Mouse (Mus musculus) liver, postnatal 0 days (tissue): ENCODE results near the gene Tmem150b. TPM values are rescaled to one million over a fixed set of nuclear protein-coding genes. Genes with fewer than 3 reads are reported as not detected.
A peak's percentile ranks its signal among the peaks of the same experiment; 100 is the strongest.

Experiments
- ATAC-seq: fragments of 200-750 bp; cut with Nextera tagmentation; 2 replicates; pipeline ENCODE4 v1.8.0; 2017; ENCODE audit warnings: mild to moderate bottlenecking, moderate library complexity
- DNase-seq: peaks from one replicate; pipeline ENCODE4 v3.0.0-alpha.2; 2016
- H3K27ac ChIP-seq: fragments of 300-500 bp; sonication (generic); 2 replicates; pipeline ENCODE4 v1.5.1; 2014; ENCODE audit warnings: antibody characterized with exemption, moderate library complexity, mild to moderate bottlenecking, low read depth
- H3K27me3 ChIP-seq: fragments of 300-500 bp; sonication (generic); 2 replicates; pipeline ENCODE4 v1.6.1; 2014; ENCODE audit warnings: low read length, control low read depth, mixed read lengths; ENCODE audit not compliant: insufficient read depth
- H3K36me3 ChIP-seq: fragments of 300-500 bp; sonication (generic); replicated peaks from 2 replicates; pipeline ENCODE4 v1.6.1; 2014; ENCODE audit warnings: mild to moderate bottlenecking, control low read depth, low read length, moderate library complexity, mixed read lengths; ENCODE audit not compliant: insufficient read depth
- H3K4me1 ChIP-seq: fragments of 300-500 bp; sonication (generic); 2 replicates; pipeline ENCODE4 v1.6.1; 2014; ENCODE audit warnings: antibody characterized with exemption, mild to moderate bottlenecking, control low read depth; ENCODE audit not compliant: insufficient read depth
- H3K4me2 ChIP-seq: fragments of 300-500 bp; sonication (generic); 2 replicates; pipeline ENCODE4 v1.6.1; 2014; ENCODE audit warnings: low read depth, mild to moderate bottlenecking, low read length, moderate library complexity, mixed read lengths
- H3K4me3 ChIP-seq: fragments of 300-500 bp; sonication (generic); 2 replicates; pipeline ENCODE4 v1.5.1; 2014; ENCODE audit warnings: low read depth, low read length
- H3K9ac ChIP-seq: fragments of 300-500 bp; sonication (generic); replicated peaks from 2 replicates; pipeline ENCODE4 v1.6.1; 2014; ENCODE audit warnings: mild to moderate bottlenecking, moderate library complexity
- H3K9me3 ChIP-seq: fragments of 300-500 bp; sonication (generic); 2 replicates; pipeline ENCODE4 v1.6.1; 2016; ENCODE audit warnings: mild to moderate bottlenecking, control low read depth, low read length, mixed read lengths
- CTCF ChIP-seq: sonication (generic); IDR thresholded peaks from 2 replicates; pipeline ENCODE4 v1.5.1; 2016; ENCODE audit warnings: antibody characterized with exemption, low read depth
- EP300 ChIP-seq: IDR thresholded peaks from 2 replicates; pipeline ENCODE4 v1.6.1; 2016; ENCODE audit warnings: antibody characterized with exemption, low read depth, mild to moderate bottlenecking
- WGBS: fragments of 180-500 bp; shearing (Covaris S2); extraction: QIAGEN DNeasy Blood & Tissue Kit; methylation state at CpG from one replicate; pipeline ENCODE4 v1.1.7; 2014; ENCODE audit not compliant: insufficient replicate concordance; 5-methylcytosine and 5-hydroxymethylcytosine counted together
- polyA plus RNA-seq: library from polyadenylated mRNA; unstranded; fragments of >200 nt; fragmentation: Nextera tagmentation; extraction: Ambion mirVana; gene quantifications from 2 replicates; pipeline ENCODE4 v1.2.1, GENCODE M21; 2015

The Tmem150b gene
- polyA plus RNA-seq, 1 experiment from 2014 or later, result 0.29 TPM

GRCm38 (mm10) chr7:4744886-4745285, 19.8 kb upstream of the Tmem150b start:
- no peaks in the 10 kb centered on the region for H3K9me3 ChIP-seq
- TF ChIP-seq EP300 (peak; percentile 43; the same call in 1 of the 2 replicates), CTCF (no peak)
- no peak overlapping the region for H3K4me3 ChIP-seq
- ATAC-seq (no peak), DNase-seq (no peak)
- peak overlapping the region; percentile 94 for H3K27ac ChIP-seq
- H3K4me2 ChIP-seq, result no peak overlapping the region
- no peaks in the 10 kb centered on the region for H3K27me3 ChIP-seq
- WGBS, result 84% methylated on average over 5 of the region's 6 CpGs
- H3K4me1 ChIP-seq, result peaks cover 71% of the 10 kb centered on the region
- H3K9ac ChIP-seq, result no peak overlapping the region
- peaks cover 46% of the 10 kb centered on the region for H3K36me3 ChIP-seq

GRCm38 (mm10) chr7:4743354-4743753, 18.3 kb upstream of the Tmem150b start:
- Histone ChIP-seq H3K9me3 (no peaks in the 10 kb centered on the region), H3K4me1 (peaks cover 71% of the 10 kb centered on the region), H3K27ac (peak overlapping the region; percentile 94), H3K4me3 (peak overlapping the region; percentile 96), H3K36me3 (peaks cover 46% of the 10 kb centered on the region), H3K4me2 (peak overlapping the region; percentile 96), H3K9ac (peak overlapping the region; percentile 89), H3K27me3 (no peaks in the 10 kb centered on the region)
- DNase-seq (peak; percentile 51), ATAC-seq (no peak)
- peak; percentile 93 for TF ChIP-seq EP300
- TF ChIP-seq CTCF, result no peak
- WGBS, result 37% methylated on average over 2 of the region's 2 CpGs

- Histone ChIP-seq H3K27me3 (no peaks in the 10 kb centered on the region), H3K4me2 (peak overlapping the region; percentile 96), H3K4me3 (peak overlapping the region; percentile 96), H3K4me1 (peaks cover 62% of the 10 kb centered on the region), H3K9me3 (no peaks in the 10 kb centered on the region), H3K36me3 (peaks cover 46% of the 10 kb centered on the region), H3K9ac (peak overlapping the region; percentile 89), H3K27ac (peak overlapping the region; percentile 94)
- 79% methylated on average over 6 of the region's 6 CpGs for WGBS
- ATAC-seq (no peak), DNase-seq (no peak)
- TF ChIP-seq CTCF (no peak), EP300 (no peak)
These were observed 17.4 kb upstream of the Tmem150b start for GRCm38 (mm10) chr7:4742482-4742819.

GRCm38 (mm10) chr7:4741672-4742481, 16.8 kb upstream of the Tmem150b start:
- peak overlapping the region; percentile 96 for H3K4me2 ChIP-seq
- WGBS, result 69% methylated on average over 21 of the region's 21 CpGs
- ATAC-seq (no peak), DNase-seq (peak; percentile 40)
- TF ChIP-seq EP300, result no peak
- TF ChIP-seq CTCF, result no peak
- peaks cover 42% of the 10 kb centered on the region for H3K36me3 ChIP-seq
- H3K27ac ChIP-seq, result peak overlapping the region; percentile 94
- peak overlapping the region; percentile 96 for H3K4me3 ChIP-seq
- no peaks in the 10 kb centered on the region for H3K27me3 ChIP-seq
- peak overlapping the region; percentile 89 for H3K9ac ChIP-seq
- no peaks in the 10 kb centered on the region for H3K9me3 ChIP-seq
- peaks cover 57% of the 10 kb centered on the region for H3K4me1 ChIP-seq

GRCm38 (mm10) chr7:4741151-4741550, 16.1 kb upstream of the Tmem150b start:
- peak overlapping the region; percentile 89 for H3K9ac ChIP-seq
- peaks cover 50% of the 10 kb centered on the region for H3K4me1 ChIP-seq

GRCm38 (mm10) chr7:4740309-4740727, 15.3 kb upstream of the Tmem150b start:
- 0% methylated on average over 9 of the region's 14 CpGs for WGBS
- H3K9me3 ChIP-seq, result no peaks in the 10 kb centered on the region
- DNase-seq (no peak), ATAC-seq (peak; percentile 1)
- H3K4me1 ChIP-seq, result peaks cover 45% of the 10 kb centered on the region
- peak overlapping the region; percentile 96 for H3K4me3 ChIP-seq
- H3K27ac ChIP-seq, result peak overlapping the region; percentile 94
- peak overlapping the region; percentile 96 for H3K4me2 ChIP-seq
- H3K36me3 ChIP-seq, result peaks cover 27% of the 10 kb centered on the region
- H3K27me3 ChIP-seq, result no peaks in the 10 kb centered on the region
- peak overlapping the region; percentile 89 for H3K9ac ChIP-seq
- TF ChIP-seq CTCF, result no peak
- no peak for TF ChIP-seq EP300

More at GRCm38 (mm10) chr7:4741151-4741550, 16.1 kb upstream of the Tmem150b start:
- peak; percentile 79 for DNase-seq
- no peak for TF ChIP-seq EP300
- TF ChIP-seq CTCF, result no peak
- Histone ChIP-seq H3K9me3 (no peaks in the 10 kb centered on the region), H3K27me3 (no peaks in the 10 kb centered on the region), H3K4me2 (peak overlapping the region; percentile 96), H3K27ac (peak overlapping the region; percentile 94), H3K4me3 (peak overlapping the region; percentile 96), H3K36me3 (peaks cover 35% of the 10 kb centered on the region)
- 7% methylated on average over 4 of the region's 4 CpGs for WGBS
- no peak for ATAC-seq
